In the genomic region with DNA sequence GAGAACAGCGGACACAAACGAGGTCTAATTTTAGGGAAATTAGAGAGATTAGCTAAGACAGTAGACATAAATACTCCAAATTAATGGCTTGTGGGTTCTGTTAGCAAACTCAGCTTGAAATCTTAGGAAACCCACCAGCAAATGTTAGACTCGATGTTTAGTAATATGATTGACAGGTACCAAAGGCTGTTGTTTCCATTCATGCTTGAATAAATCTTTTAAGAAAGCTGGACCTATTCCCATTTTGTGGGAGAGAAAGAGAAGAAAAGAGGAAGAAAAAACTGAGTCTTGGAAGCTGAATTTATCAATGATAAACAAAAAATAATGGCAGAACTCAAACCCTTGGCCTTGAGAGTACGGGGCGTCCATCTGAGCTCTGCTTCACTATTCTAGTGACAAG, we compare ENCODE assay signal across 15 mouse cellular contexts.
DNase-seq lines count a peak whose midpoint lies in the region; ATAC-seq and TF ChIP-seq lines count a peak whose summit lies in the region.
"Had no signal": no experiment of that assay in that cellular context is flagged by ENCODE, and none has a peak within 500 bp of the region (broad histone marks: within the 10 kb centered on the region; RNA-seq: fewer than 3 reads in every experiment).

No protein-coding gene starts in this region.

- H3K4me1 ChIP-seq in kidney, postnatal 0 days (replicated peaks; ENCODE audit: insufficient read depth, low read length), result peaks cover 8% of the 10 kb centered on the region; the same call in 1 of the 2 replicates
- H3K4me1 ChIP-seq in forebrain, embryonic 14.5 days (ENCODE audit: control insufficient read depth, insufficient read depth, low read length), result peaks cover 31% of the 10 kb centered on the region
- H3K4me1 ChIP-seq in forebrain, postnatal 0 days (ENCODE audit: insufficient read depth), result peaks cover 21% of the 10 kb centered on the region
- peaks cover 34% of the 10 kb centered on the region for H3K4me1 ChIP-seq in neural tube, embryonic 12.5 days

- WGBS in kidney, postnatal 0 days, result 59% methylated on average over 5 of the region's 5 CpGs
- 6% methylated on average over 5 of the region's 5 CpGs for WGBS in forebrain, embryonic 14.5 days
- WGBS in forebrain, postnatal 0 days, result 18% methylated on average over 5 of the region's 5 CpGs
- WGBS in neural tube, embryonic 12.5 days, result 51% methylated on average over 5 of the region's 5 CpGs

- H3K9me3 ChIP-seq in kidney, postnatal 0 days (replicated peaks; ENCODE audit: low read length), result no peaks in the 10 kb centered on the region
- no peaks in the 10 kb centered on the region for H3K9me3 ChIP-seq in forebrain, embryonic 14.5 days (replicated peaks; ENCODE audit: control insufficient read depth, low read length)
- no peaks in the 10 kb centered on the region for H3K9me3 ChIP-seq in forebrain, postnatal 0 days (ENCODE audit: low read length)
- no peaks in the 10 kb centered on the region for H3K9me3 ChIP-seq in neural tube, embryonic 12.5 days
- H3K9me3 ChIP-seq: heart, embryonic 15.5 days had no signal

- no peaks in the 10 kb centered on the region for H3K27me3 ChIP-seq in kidney, postnatal 0 days (ENCODE audit: insufficient read depth, low read length)
- no peaks in the 10 kb centered on the region for H3K27me3 ChIP-seq in forebrain, embryonic 14.5 days (replicated peaks; ENCODE audit: control insufficient read depth, insufficient read depth, low read length)
- no peaks in the 10 kb centered on the region for H3K27me3 ChIP-seq in forebrain, postnatal 0 days (ENCODE audit: insufficient read depth, low read length)
- no peaks in the 10 kb centered on the region for H3K27me3 ChIP-seq in neural tube, embryonic 12.5 days (replicated peaks)
- H3K27me3 ChIP-seq: heart, embryonic 15.5 days had no signal

- H3K27ac ChIP-seq in kidney, postnatal 0 days, result 0 out of 2 replicates have a peak overlapping the region, but pooled peaks have one; percentile 13
- peak overlapping the region; percentile 49; the same call in 1 of the 2 replicates for H3K27ac ChIP-seq in forebrain, embryonic 14.5 days (ENCODE audit: low read depth, low read length)
- H3K27ac ChIP-seq in forebrain, postnatal 0 days (ENCODE audit: low read depth, low read length), result 0 out of 2 replicates have a peak overlapping the region, but pooled peaks have one; percentile 36
- peak overlapping the region; percentile 13; the same call in 1 of the 2 replicates for H3K27ac ChIP-seq in neural tube, embryonic 12.5 days
- H3K27ac ChIP-seq: heart, embryonic 15.5 days; macrophage had no signal

- no peak overlapping the region for H3K4me3 ChIP-seq in kidney, postnatal 0 days (replicated peaks; ENCODE audit: low read depth, low read length)
- no peak overlapping the region for H3K4me3 ChIP-seq in forebrain, embryonic 14.5 days (ENCODE audit: low read depth, low read length)
- H3K4me3 ChIP-seq in forebrain, postnatal 0 days (ENCODE audit: low read depth, low read length), result no peak overlapping the region
- H3K4me3 ChIP-seq in neural tube, embryonic 12.5 days, result no peak overlapping the region
- H3K4me3 ChIP-seq: erythroblast, embryonic 14.5 days; heart, embryonic 15.5 days had no signal

- no peak for ATAC-seq in kidney, postnatal 0 days (replicated peaks; ENCODE audit: low FRiP score, low read depth)
- no peak for ATAC-seq in forebrain, embryonic 14.5 days
- no peak for ATAC-seq in forebrain, postnatal 0 days
- ATAC-seq in neural tube, embryonic 12.5 days (ENCODE audit: low FRiP score, low read depth), result no peak
- ATAC-seq: CD4-positive, CD25-positive, alpha-beta regulatory T cell, adult 4 months had no signal

- no peak for TF ChIP-seq CTCF in kidney, postnatal 0 days (IDR thresholded peaks at IDR 0.05; ENCODE audit: low read depth)
- TF ChIP-seq CTCF in forebrain, postnatal 0 days (IDR thresholded peaks at IDR 0.05; ENCODE audit: low read depth), result no peak

- H3K36me3 ChIP-seq in kidney, postnatal 0 days (ENCODE audit: insufficient read depth, low read length), result no peaks in the 10 kb centered on the region
- H3K36me3 ChIP-seq in forebrain, embryonic 14.5 days (ENCODE audit: control insufficient read depth, insufficient read depth, low read length), result no peaks in the 10 kb centered on the region
- no peaks in the 10 kb centered on the region for H3K36me3 ChIP-seq in forebrain, postnatal 0 days (ENCODE audit: insufficient read depth)
- H3K36me3 ChIP-seq in neural tube, embryonic 12.5 days, result no peaks in the 10 kb centered on the region
- H3K36me3 ChIP-seq: heart, embryonic 15.5 days had no signal

- H3K4me2 ChIP-seq in kidney, postnatal 0 days (ENCODE audit: low read length), result peak overlapping the region; percentile 21; the same call in 1 of the 2 replicates
- H3K4me2 ChIP-seq in forebrain, embryonic 14.5 days (ENCODE audit: low read length), result peak overlapping the region; percentile 13; the same call in 1 of the 2 replicates
- H3K4me2 ChIP-seq in forebrain, postnatal 0 days (ENCODE audit: low read depth), result 0 out of 2 replicates have a peak overlapping the region, but pooled peaks have one; percentile 9
- H3K4me2 ChIP-seq in neural tube, embryonic 12.5 days (replicated peaks), result peak overlapping the region; percentile 39
- H3K4me2 ChIP-seq: heart, embryonic 15.5 days; lung, embryonic 14.5 days had no signal

- DNase-seq in kidney, postnatal 0 days (ENCODE audit: low spot score), result no peak
- no peak for DNase-seq in kidney, postnatal 14 days
- peak; percentile 73 for DNase-seq in forebrain, embryonic 14.5 days (ENCODE audit: low spot score)
- DNase-seq in forebrain, postnatal 0 days, result no peak
- DNase-seq in adrenal gland, postnatal 14 days, result no peak
- DNase-seq in kidney, adult 11 months, result no peak
- DNase-seq: adrenal gland, postnatal 25 days; layer of hippocampus, postnatal 36 days; thymus, adult 2 months had no signal

- no peak overlapping the region for H3K9ac ChIP-seq in kidney, postnatal 0 days (ENCODE audit: low read depth, low read length)
- no peak overlapping the region for H3K9ac ChIP-seq in forebrain, embryonic 14.5 days (ENCODE audit: low read length)
- no peak overlapping the region for H3K9ac ChIP-seq in forebrain, postnatal 0 days
- no peak overlapping the region for H3K9ac ChIP-seq in neural tube, embryonic 12.5 days
- H3K9ac ChIP-seq: heart, embryonic 15.5 days; lung, embryonic 14.5 days had no signal
